Mouse (Mus musculus) c-Kit-negative CD71-positive TER-119-positive erythroid progenitor cells, embryonic 14.5 days (primary cell): Measurements from ENCODE around the gene Txnip.

ENCODE experiments used
- DNase-seq: peaks from one replicate; pipeline ENCODE4 v3.0.0-alpha.2; 2013; ENCODE audit warnings: low read depth, low spot score

The Txnip gene

DNA sequence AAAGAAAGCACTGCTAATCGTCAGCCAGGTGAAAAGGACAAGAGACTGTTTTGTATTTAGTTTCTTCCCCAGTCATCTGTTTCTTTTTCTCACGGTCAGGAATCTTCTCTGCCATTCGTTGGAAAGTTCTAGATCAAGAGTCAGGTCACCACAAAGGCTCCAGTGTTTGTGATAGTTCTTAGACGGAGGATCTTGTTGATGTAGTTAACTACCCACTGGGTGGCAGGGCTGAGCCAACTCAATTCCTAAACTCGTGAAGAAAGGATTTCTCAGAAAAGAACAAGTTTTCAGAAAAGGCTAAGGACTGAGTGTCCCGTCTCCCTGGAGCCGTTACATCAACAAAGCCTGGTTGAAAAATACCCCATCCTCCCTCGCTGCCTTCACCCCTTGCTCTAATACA is 6.6 kb upstream of the Txnip start:
- no peak for DNase-seq

- no peak for DNase-seq
Observed at GRCm38 (mm10) chr3:96551890-96552289, 5.9 kb upstream of the Txnip start.

DNA sequence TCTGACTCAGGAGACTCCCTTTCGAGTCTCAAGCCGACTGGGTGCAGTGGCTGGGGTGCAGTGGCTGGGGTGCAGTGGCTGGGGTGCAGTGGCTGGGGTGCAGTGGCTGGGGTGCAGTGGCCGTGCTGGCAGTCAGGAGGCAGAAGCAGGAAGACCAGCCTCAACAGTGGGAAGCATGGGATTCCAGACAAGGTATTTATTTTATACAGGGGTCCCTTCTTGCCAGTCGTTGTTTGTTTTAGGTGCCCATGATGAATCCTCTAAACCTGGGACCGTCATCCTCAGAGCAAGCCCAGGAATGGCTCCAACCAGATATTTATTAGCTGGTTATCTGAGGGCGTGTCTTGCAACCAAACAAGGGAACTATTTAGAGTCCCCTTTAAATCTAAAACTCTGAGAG is 4.2 kb upstream of the Txnip start:
- no peak for DNase-seq

DNA sequence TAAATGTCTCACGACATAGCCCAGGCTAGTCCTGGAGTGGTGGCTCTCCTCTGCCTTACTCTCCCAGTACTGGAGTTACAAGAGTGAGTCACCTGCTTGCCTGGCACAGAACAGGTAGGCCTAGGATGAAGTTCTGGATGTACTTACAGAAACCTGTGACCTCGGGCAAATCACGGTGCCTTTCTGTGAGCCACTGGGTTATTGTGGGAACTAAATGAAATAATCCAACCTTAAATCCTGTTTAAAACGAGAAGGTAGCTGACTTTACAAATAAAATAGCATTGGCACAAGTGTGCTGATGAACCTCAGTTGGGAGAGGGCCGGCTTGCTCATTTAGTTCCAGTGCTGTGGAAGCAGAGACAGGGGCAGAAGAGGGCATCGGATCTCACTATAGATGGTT is 3.5 kb upstream of the Txnip start:
- DNase-seq, result no peak

DNA sequence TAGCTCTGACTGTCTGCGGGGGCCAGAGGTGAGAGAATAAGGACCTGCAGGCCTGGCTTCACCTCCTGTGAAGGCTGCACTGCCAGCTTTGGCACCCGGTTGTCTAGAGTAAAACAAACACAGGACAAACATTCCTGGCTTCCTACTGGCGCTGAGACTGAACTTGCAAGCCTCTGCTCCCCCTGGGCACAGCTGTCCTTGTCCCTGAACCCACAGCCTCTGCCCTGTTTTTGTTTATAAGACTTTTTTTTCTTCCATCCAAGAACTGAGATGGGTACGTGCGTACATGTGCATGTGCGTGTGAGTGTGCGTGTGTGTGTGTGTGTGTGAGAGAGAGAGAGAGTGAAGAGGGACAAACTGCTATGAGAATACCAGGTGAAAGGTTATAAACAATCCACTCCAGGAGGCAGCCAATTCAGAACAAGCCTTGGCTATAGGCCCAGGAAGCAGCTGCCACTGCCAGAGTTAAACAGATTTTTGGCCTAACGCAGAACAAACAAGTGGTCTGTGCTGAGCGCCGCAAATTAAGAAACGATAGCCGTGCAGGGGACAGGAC is 2.6 kb upstream of the Txnip start:
- no peak for DNase-seq

DNA sequence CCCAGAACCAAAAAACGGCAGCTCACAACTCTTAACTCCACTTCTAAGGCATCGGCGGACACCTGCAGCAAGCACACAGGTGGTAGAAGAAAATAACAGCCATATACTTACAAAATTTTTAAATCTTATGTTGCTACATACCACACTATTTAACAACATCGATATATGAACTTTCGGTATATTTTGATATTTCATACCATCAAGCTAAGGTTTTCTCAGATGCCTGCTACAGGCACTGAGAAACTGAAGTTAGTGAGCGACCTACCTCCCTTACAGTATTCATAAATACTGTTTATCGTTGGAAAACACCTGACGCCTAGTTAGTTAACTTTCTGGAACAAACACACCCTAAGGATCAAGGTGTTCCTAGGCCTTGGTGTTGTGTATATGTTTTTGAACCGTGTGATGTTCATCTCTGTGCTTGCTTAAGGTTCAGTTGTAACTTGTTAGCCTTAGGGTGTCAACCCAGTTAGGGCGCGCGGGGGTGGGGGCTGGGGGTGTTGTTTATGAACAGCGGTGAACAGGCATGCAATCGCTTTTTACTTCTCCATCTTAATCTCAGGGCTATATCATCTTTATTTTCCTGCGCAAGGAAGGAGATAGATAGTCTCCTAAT is 1.6 kb upstream of the Txnip start:
- DNase-seq, result no peak

GRCm38 (mm10) chr3:96556651-96557635 is 814 bp upstream of the Txnip start:
- peak; percentile 44 for DNase-seq

- peak; percentile 36 for DNase-seq
Observed at GRCm38 (mm10) chr3:96558159-96558558, 402 bp downstream of the Txnip start.

DNA sequence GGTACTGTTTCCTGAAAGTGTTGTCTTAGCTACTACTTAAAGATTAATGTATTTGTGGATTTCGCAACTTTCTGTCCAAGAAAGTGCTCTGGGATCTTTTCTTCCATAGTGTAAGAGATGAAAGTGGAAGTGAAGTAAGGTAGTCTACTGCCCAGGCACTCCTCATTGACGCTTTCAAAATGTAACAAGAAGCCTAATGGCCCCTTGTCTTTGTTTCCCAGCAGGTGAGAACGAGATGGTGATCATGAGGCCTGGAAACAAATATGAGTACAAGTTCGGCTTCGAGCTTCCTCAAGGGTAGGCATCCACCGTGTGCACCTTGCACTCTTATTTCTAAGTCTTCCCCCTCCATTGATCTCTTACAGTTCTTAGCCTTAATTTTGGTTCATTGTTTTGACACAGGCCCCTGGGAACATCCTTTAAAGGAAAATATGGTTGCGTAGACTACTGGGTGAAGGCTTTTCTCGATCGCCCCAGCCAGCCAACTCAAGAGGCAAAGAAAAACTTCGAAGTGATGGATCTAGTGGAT is 975 bp downstream of the Txnip start:
- DNase-seq, result no peak

DNA sequence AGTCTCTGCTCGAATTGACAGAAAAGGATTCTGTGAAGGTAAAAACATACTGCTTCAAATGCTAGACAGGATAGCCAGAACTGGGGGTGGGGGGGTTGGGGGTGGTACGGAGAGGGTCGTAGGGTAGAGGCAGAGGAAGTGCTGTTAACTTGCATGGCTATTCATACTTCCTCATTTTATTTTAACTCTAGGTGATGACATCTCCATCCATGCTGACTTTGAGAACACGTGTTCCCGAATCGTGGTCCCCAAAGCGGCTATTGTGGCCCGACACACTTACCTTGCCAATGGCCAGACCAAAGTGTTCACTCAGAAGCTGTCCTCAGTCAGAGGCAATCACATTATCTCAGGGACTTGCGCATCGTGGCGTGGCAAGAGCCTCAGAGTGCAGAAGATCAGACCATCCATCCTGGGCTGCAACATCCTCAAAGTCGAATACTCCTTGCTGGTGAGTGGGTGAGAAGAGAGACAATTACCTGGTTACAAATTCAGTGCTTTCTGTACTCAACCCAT is 1.7 kb downstream of the Txnip start:
- DNase-seq, result no peak

GRCm38 (mm10) chr3:96559911-96560850 is 2.4 kb downstream of the Txnip start:
- DNase-seq, result no peak

- no peak for DNase-seq
Observed at GRCm38 (mm10) chr3:96560881-96561668, 3.3 kb downstream of the Txnip start.

DNA sequence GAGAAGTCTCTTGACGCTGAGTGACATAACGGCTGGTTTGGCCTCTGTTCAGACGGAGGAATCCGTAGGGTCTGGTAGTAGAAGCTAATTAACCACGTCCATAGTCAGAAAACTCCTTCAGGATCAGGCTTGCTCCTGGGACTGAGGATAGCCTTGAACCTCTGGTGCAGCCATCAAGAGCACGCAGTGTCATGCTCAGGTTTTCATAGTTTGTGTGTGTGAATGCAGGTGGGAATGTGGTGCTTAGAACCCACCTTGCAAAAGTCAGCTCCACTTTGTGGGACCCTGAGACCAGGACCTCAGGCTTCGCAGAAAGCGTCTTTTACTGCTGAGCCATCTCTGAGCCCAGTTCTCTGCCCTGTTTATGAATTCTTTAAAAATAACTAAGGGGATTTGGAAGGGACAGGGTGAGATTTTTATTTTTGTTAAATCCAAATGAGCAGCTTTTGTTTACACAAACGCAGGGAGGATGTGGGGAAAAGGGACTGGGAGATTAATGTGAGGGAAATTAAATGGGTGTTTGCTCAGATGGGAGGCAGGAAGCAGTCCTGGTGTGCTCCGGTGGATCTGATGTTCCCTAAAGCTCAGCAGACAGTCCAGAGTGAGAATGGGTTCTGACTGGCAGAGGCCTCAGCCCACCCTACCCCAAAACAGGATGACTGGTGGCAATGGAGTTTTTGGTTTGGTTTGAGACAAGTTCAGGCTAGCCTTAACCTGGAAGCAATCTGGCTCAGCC is 4.4 kb downstream of the Txnip start:
- DNase-seq, result no peak

DNA sequence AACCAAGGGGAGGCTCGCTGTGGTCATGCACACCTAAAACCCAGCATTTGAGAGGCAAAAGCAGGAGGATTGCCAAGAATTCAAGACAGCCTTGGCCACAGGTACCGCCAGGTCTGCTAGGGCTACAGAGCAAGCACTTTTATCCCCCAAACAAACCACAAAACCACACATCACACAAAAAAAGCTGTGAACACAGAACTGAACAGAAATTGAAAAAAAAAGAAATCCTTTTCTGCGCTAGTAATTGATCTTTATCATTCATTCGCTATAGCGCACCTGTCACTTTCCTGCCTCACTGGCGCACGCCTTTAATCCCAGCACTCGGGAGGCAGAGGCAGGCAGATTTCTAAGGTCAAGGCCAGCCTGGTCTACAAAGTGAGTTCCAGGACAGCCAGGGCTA is 5.5 kb downstream of the Txnip start:
- no peak for DNase-seq

DNA sequence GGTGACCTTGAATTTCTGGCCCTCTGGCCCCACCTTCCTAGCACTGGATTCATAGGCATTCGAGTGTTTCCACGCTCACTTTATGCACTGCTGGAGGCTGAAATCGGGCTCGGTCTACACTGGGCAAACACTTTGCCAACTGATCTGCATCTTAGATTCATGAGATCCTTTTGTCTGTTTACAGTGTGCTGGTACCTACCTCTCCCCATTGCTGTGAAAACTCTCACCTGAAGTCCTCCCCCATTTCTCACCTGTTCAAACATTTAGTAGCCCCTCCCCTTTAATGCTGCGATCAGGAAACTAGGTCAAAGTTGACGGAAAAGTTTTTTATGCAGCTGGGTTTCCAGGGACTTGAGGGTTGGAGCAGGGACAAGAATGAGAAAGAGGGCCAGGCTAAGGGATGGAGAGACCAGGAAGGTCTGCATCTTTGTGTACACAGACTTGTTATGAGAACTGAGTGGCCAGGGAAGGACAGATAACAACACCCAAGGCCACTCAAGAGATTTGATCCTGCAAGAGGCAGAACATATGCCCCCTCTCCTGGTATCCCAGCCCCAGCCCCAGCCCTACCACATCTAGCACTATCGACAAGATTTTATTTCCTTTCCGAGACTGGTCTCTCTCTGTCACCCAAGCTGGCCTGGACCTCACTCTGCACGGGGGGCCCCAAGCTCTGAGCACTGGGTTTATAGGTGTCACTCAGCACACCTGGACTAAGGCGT is 6.3 kb downstream of the Txnip start:
- no peak for DNase-seq

GRCm38 (mm10) chr3:96564633-96565032 is 6.9 kb downstream of the Txnip start:
- DNase-seq, result no peak

DNA sequence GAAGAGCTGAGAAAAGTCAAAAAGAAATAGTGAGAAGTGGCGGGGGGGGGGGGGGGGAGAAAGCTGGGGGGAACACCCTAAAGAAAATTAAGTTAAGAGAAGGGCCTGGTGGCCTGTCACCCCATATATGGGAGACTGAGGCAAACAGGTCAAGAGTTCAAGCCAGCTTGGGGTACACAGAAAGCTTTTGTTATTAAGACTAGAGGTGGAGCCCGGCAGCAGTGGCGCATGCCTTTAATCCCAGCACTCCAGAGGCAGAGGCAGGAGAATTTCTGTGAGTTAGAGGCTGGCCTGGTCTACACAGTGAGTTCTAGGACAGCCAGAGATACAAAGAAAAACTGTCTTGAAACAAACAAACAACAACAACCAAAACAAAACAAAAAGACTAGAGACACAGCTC is 7.3 kb downstream of the Txnip start:
- no peak for DNase-seq

GRCm38 (mm10) chr3:96566661-96567450 is 9.1 kb downstream of the Txnip start:
- DNase-seq, result no peak
